Mouse (Mus musculus): Measurements from ENCODE around the gene Inpp5a.

GRCm38 (mm10) chr7:139595862-139596261 lies 207.0 kb downstream of the Inpp5a start:
- no peak for TF ChIP-seq CTCF (IDR thresholded peaks at IDR 0.05; ENCODE audit: control insufficient read depth, insufficient read depth, low read length)
- no peak for TF ChIP-seq POLR2A (IDR thresholded peaks at IDR 0.05; ENCODE audit: borderline replicate concordance, control insufficient read depth, low read depth, low read length)
